Mouse (Mus musculus) midbrain, embryonic 13.5 days (tissue): ENCODE data around the gene Dok1. TPM values are rescaled to one million over a fixed set of nuclear protein-coding genes. Genes with fewer than 3 reads are reported as not detected.

Experiments used
- ATAC-seq: fragments of 200-750 bp; cut with Nextera tagmentation; 2 replicates; pipeline ENCODE4 v1.8.0; 2017; ENCODE audit warnings: mild to moderate bottlenecking, moderate TSS enrichment, moderate library complexity
- H3K27ac ChIP-seq: fragments of 300-500 bp; sonication (generic); 2 replicates; pipeline ENCODE4 v1.5.1; 2015; ENCODE audit warnings: inconsistent platforms, mild to moderate bottlenecking, moderate library complexity
- H3K27me3 ChIP-seq: fragments of 300-500 bp; sonication (generic); 2 replicates; pipeline ENCODE4 v1.6.1; 2015; ENCODE audit warnings: mild to moderate bottlenecking, inconsistent platforms
- H3K36me3 ChIP-seq: fragments of 300-500 bp; sonication (generic); 2 replicates; pipeline ENCODE4 v1.6.1; 2015; ENCODE audit warnings: mild to moderate bottlenecking, inconsistent platforms
- H3K4me1 ChIP-seq: fragments of 300-500 bp; sonication (generic); replicated peaks from 2 replicates; pipeline ENCODE4 v1.6.1; 2015; ENCODE audit warnings: inconsistent platforms
- H3K4me2 ChIP-seq: fragments of 300-500 bp; sonication (generic); replicated peaks from 2 replicates; pipeline ENCODE4 v1.6.1; 2015; ENCODE audit warnings: moderate library complexity, mild to moderate bottlenecking, inconsistent platforms
- H3K4me3 ChIP-seq: fragments of 300-500 bp; sonication (generic); replicated peaks from 2 replicates; pipeline ENCODE4 v1.5.1; 2015; ENCODE audit warnings: mild to moderate bottlenecking, inconsistent platforms
- H3K9ac ChIP-seq: fragments of 300-500 bp; sonication (generic); replicated peaks from 2 replicates; pipeline ENCODE4 v1.6.1; 2015; ENCODE audit warnings: mild to moderate bottlenecking, inconsistent platforms
- H3K9me3 ChIP-seq: fragments of 300-500 bp; sonication (generic); 2 replicates; pipeline ENCODE4 v1.6.1; 2016; ENCODE audit warnings: mild to moderate bottlenecking, inconsistent platforms
- WGBS: fragments of 180-500 bp; shearing (Covaris S2); methylation state at CpG from one replicate; pipeline ENCODE4 v1.1.7; 2015; 5-methylcytosine and 5-hydroxymethylcytosine counted together
- polyA plus RNA-seq: library from polyadenylated mRNA; unstranded; fragments of >200 nt; fragmentation: Nextera tagmentation; extraction: Ambion mirVana; gene quantifications from 2 replicates; pipeline ENCODE4 v1.2.1, GENCODE M21; 2015

Dok1 gene
- polyA plus RNA-seq, 1 experiment from 2014 or later, result 4.1 TPM

DNA sequence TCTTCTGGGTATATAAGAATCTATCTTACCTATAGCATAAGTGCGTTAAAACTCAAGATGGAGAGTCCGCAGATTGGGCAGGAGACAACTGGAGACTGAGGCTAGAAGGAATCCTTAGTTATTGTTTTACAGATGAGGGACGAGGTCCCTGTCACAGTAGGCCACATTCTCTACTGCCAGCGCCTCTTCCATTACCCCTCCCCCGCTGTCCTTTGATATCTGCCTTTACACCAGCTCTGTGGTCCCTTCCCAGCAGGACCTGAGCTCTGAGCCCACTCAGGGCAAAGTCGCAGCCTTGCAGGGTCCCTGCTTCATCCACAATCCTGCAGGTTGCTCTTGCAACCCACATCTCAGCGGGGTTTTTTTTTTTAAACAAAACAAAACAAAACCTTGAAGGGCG lies 35.0 kb upstream of the Dok1 start:
- Histone ChIP-seq H3K9ac (no peak overlapping the region), H3K4me2 (peak overlapping the region; percentile 26; the same call in 1 of the 2 replicates), H3K27me3 (peaks cover 100% of the 10 kb centered on the region), H3K4me1 (peaks cover 25% of the 10 kb centered on the region), H3K4me3 (0 out of 2 replicates have a peak overlapping the region, but pooled peaks have one; percentile 14), H3K27ac (no peak overlapping the region), H3K36me3 (no peaks in the 10 kb centered on the region), H3K9me3 (no peaks in the 10 kb centered on the region)
- WGBS, result 3% methylated on average over 8 of the region's 8 CpGs
- no peak for ATAC-seq

DNA sequence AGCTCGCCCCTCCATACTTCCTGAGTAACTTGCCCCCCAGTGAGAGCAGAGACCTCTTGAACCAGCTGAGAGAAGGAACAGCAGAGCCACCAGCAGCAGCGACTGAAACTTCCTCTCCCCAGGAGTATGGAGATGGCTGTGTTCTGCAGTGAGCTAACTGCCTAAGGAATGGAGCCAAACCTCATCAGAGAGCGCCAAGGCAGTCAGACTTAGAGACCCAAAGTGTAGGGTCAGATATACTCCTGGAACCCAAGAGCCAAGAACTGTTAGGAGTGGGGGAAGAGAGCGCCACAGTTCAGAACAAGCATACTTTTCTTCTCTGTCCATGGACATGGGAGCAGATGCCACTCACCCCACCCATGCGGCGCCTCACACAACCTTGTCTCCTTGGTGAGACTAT lies 33.2 kb upstream of the Dok1 start:
- no peak for ATAC-seq
- peaks cover 100% of the 10 kb centered on the region for H3K27me3 ChIP-seq
- 22% methylated on average over 6 of the region's 6 CpGs for WGBS
- H3K27ac ChIP-seq, result no peak overlapping the region
- H3K9ac ChIP-seq, result no peak overlapping the region
- H3K4me3 ChIP-seq, result no peak overlapping the region
- no peak overlapping the region for H3K4me2 ChIP-seq
- peaks cover 24% of the 10 kb centered on the region for H3K4me1 ChIP-seq
- H3K36me3 ChIP-seq, result no peaks in the 10 kb centered on the region
- no peaks in the 10 kb centered on the region for H3K9me3 ChIP-seq

DNA sequence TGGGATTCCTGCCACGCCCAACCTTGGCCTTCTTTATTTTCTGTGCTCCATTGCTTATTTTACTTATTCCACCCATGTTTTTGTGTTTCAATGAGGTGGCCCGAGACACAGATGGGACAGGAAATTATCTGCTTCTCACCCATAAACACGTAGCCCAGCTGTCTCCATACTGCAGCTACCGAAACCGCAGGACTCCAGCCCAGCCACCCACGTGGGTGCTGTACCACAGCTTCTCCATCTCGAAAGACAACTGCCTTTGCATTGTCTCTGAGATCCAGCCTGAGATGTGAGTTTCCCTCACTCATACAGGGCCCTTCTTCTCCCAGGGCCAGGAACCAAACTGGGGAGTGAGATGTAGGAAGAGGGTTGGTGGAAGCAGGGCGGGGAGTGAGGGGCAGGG lies 32.7 kb upstream of the Dok1 start:
- peaks cover 100% of the 10 kb centered on the region for H3K27me3 ChIP-seq
- H3K36me3 ChIP-seq, result no peaks in the 10 kb centered on the region
- 38% methylated on average over 8 of the region's 8 CpGs for WGBS
- no peak overlapping the region for H3K4me2 ChIP-seq
- no peak overlapping the region for H3K9ac ChIP-seq
- peaks cover 19% of the 10 kb centered on the region for H3K4me1 ChIP-seq
- no peaks in the 10 kb centered on the region for H3K9me3 ChIP-seq
- ATAC-seq, result no peak
- no peak overlapping the region for H3K4me3 ChIP-seq
- H3K27ac ChIP-seq, result no peak overlapping the region

DNA sequence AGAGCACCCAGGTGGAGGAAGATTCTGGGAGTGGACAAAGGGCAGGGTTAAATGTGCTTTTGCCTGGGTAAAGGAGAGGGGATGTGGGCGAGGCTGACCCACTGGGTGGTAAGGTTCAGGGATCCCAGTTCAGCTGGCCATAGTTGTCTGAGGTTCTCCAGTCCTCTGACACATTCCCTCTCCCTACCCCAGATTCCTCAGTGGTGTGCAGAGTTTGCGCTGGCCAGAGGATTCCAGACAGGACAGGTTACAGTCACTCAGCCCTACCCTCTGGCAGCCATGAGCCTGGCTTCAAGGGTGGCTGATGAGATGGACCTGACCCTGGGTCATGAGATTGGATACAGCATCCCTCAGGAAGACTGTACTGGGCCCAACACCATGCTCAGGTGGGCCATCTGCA lies 25.5 kb upstream of the Dok1 start:
- no peak for ATAC-seq
- H3K4me3 ChIP-seq, result no peak overlapping the region
- H3K36me3 ChIP-seq, result peaks cover 17% of the 10 kb centered on the region
- H3K4me1 ChIP-seq, result peaks cover 14% of the 10 kb centered on the region
- H3K27me3 ChIP-seq, result peaks cover 45% of the 10 kb centered on the region
- no peak overlapping the region for H3K27ac ChIP-seq
- H3K4me2 ChIP-seq, result no peak overlapping the region
- H3K9me3 ChIP-seq, result no peaks in the 10 kb centered on the region
- H3K9ac ChIP-seq, result no peak overlapping the region
- WGBS, result 87% methylated on average over 2 of the region's 2 CpGs

DNA sequence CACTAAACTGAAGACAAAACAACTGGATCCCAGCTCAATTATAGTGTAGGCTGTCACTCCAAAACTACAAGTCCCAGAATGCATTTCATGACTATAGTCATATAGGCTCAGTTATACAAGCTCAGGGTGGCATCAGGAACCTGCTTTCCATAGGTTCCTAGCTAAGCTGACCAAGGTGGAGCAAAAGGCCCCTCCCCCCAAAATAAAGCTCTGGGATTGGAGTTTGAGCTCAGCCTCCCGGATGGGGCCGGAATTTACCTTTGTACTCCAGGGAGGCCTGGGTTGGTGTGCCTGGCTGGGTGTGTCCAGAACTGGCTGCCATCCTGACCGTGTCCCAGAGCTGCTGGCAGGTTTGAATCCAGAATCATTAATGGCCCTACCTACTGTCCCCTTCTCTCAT lies 24.5 kb upstream of the Dok1 start, which contains the start of gene Dqx1:
Gene Dqx1, plus strand, starts transcription at position 55 of the 400 bp plus-strand sequence.
- Histone ChIP-seq H3K4me1 (peaks cover 23% of the 10 kb centered on the region), H3K9ac (no peak within 1 kb of the TSS; the same call in 1 of the 2 replicates), H3K36me3 (peaks cover 17% of the 10 kb centered on the region), H3K4me3 (no peak within 1 kb of the TSS), H3K4me2 (no peak within 1 kb of the TSS), H3K27me3 (peaks cover 35% of the 10 kb centered on the region), H3K9me3 (no peaks in the 10 kb centered on the region), H3K27ac (no peak within 1 kb of the TSS)
- WGBS, result 57% methylated on average over 3 of the region's 3 CpGs
- ATAC-seq, result no peak

DNA sequence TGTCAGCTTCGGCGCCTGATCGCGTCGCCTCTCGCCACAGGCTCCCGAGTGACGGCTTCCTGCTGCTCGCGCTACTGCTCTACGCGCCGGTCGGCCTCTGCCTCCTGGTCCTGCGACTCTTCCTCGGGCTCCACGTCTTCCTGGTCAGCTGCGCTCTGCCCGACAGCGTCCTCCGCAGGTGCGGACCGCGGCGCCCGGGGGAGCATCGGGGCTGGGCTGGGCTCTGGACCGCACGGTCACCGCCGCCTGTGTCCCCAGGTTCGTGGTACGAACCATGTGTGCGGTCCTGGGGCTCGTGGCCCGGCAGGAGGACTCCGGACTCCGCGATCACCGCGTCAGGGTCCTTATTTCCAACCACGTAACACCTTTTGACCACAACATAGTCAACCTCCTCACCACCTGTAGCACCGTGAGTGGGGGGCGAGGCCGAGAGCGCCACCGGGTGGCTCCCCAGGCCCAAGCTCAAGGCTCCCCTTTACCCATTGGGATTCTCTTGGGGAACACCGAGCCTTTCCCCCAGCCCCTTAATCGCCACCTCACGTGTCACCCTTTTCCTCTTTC lies 21.7 kb upstream of the Dok1 start, which contains the start of gene Htra2:
Gene Htra2, minus strand, starts transcription at position 403 of the 561 bp plus-strand sequence.
- H3K4me1 ChIP-seq, result peaks cover 29% of the 10 kb centered on the region
- H3K36me3 ChIP-seq, result peaks cover 30% of the 10 kb centered on the region
- peak within 1 kb of the TSS; percentile 89 for H3K27ac ChIP-seq
- H3K27me3 ChIP-seq, result peaks cover 7% of the 10 kb centered on the region
- peak within 1 kb of the TSS; percentile 93 for H3K9ac ChIP-seq
- ATAC-seq, result peak; percentile 67; the same call in 1 of the 2 replicates
- whole genome bisulfite sequencing, result 2% methylated on average over 50 of the region's 50 CpGs
- peak within 1 kb of the TSS; percentile 99 for H3K4me3 ChIP-seq
- H3K4me2 ChIP-seq, result peak within 1 kb of the TSS; percentile 79
- no peaks in the 10 kb centered on the region for H3K9me3 ChIP-seq

DNA sequence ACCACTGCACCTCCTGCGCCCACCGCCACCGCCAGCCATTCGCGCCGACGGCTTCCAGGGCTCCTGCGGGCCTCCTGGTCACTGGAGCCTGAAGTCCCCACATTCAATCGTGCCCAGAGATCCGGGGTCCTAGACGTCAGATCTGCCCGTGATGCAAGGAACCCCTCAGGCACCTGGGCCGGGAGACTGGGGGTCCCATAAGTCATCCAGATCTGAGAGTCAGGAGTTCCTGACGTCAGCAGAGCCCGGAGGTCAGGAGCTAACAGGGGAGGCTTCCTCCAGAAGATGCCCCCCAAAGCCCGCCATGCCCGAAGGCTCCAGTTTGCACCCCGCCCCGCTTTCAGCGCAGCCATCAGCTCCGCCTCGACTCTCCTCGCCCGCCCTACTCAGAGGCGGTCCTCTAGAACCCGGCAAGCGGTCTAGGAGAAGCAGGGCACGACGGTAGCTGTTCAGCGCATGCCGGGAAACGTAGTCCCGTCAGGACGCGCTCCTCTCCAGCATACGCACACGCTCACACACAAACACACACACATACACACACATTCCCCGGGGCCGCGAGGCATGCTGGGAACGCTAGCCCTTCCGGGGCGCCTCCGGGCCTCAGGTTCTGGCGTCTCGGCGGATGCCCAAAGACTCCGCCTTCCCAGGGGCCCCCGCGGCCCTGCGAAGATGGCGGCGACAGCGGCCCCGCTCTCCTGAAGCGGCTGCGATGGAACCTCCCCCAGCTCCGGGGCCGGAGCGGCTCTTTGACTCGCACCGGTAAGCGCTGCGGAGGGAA lies 21.0 kb upstream of the Dok1 start, which contains the start of gene Aup1:
Gene Aup1, plus strand, starts transcription at position 448 of the 778 bp plus-strand sequence.
- Histone ChIP-seq H3K36me3 (peaks cover 30% of the 10 kb centered on the region), H3K9me3 (no peaks in the 10 kb centered on the region), H3K27ac (peak within 1 kb of the TSS; percentile 89), H3K9ac (peak within 1 kb of the TSS; percentile 93), H3K4me2 (peak within 1 kb of the TSS; percentile 79), H3K4me1 (peaks cover 29% of the 10 kb centered on the region), H3K27me3 (peaks cover 2% of the 10 kb centered on the region), H3K4me3 (peak within 1 kb of the TSS; percentile 99)
- under 1% methylated on average over 64 of the region's 64 CpGs for WGBS
- ATAC-seq, result peak; percentile 99

DNA sequence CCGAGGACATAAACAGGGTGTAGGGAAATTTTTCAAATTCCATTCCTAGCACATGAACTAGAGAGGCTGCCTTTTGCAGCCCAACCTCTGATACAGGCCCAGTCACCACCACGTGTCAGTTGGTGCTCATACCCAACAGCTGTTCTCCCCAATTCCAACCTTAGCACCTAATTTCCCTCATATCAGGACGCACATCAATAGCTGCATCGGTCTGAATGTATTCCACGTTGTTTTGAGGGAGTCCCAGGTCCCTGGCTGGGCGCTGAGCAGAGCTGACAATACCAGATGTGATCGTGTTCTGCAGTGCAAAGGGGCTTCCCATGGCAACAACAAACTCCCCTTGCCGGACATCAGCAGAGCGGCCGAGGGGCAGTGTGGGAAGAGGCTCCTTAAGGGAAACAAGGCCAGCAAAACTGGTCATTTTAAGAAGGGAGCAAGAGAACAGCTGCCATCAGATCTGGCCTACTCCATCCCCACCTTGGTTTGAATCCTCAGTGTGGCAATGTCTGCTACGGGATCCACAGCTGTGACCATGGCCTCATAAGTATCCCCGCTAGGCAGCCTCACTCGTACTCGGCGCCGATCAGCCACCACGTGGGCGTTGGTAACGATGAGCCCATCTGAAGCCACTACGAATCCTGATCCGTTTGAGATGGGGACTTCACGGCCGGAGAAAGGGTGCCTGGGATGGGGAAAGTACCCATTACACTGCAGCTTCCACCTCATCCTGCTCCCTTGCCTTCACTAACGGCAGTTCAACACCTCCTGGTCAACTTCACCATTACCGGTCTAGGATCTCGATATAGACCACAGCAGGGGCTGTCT lies 20.1 kb upstream of the Dok1 start:
- WGBS, result 3% methylated on average over 26 of the region's 26 CpGs
- Histone ChIP-seq H3K9ac (peak overlapping the region; percentile 93), H3K36me3 (peaks cover 30% of the 10 kb centered on the region), H3K27ac (peak overlapping the region; percentile 89), H3K4me2 (peak overlapping the region; percentile 79), H3K4me3 (peak overlapping the region; percentile 99), H3K9me3 (no peaks in the 10 kb centered on the region), H3K27me3 (no peaks in the 10 kb centered on the region; the same call in 1 of the 2 replicates), H3K4me1 (peaks cover 29% of the 10 kb centered on the region)
- ATAC-seq, result peak; percentile 3; the same call in 1 of the 2 replicates

DNA sequence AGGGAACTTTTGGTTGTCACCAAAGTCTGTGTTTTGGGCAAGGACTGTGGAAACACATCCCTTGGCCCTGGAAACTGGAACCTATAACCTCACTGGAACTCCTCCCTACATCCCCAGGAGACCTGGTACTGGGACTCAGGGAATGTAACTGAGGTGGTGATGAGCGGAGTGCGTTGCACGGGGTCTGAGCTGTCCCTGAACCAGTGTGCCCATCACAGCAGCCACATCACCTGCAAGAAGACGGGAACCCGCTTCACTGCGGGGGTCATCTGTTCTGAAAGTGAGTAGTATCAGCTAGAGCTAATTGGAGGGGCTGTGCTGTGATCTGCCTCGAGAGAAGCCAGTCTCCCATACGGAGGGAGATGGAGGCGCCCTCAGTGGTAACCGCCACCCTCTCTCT lies 16.1 kb upstream of the Dok1 start:
- Histone ChIP-seq H3K36me3 (peaks cover 13% of the 10 kb centered on the region), H3K9me3 (no peaks in the 10 kb centered on the region), H3K4me3 (no peak overlapping the region), H3K27me3 (no peaks in the 10 kb centered on the region), H3K27ac (no peak overlapping the region), H3K9ac (no peak overlapping the region), H3K4me2 (no peak overlapping the region), H3K4me1 (peaks cover 15% of the 10 kb centered on the region)
- ATAC-seq, result no peak
- 80% methylated on average over 10 of the region's 10 CpGs for WGBS

DNA sequence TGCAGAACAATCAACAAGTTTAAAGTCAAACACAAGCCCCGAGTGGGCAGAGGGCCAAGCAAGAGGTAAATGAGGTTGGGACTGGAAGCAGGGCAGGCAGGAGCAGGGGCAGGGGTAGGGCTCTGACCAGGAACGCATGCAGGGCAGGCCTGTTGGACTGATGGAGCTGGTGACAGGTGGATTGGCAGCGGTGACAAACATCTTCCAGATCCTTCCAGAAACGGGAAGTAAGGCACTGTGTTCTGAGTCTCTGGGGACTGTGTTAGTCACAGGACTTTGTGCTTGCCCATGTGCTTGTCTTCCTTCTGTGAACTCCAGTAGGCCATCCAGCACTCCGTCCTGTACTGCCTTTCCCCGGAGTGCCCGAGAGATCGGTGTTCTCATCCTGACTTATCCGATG lies 11.5 kb upstream of the Dok1 start:
- WGBS, result 84% methylated on average over 9 of the region's 9 CpGs
- no peak overlapping the region for H3K4me2 ChIP-seq
- ATAC-seq, result no peak

DNA sequence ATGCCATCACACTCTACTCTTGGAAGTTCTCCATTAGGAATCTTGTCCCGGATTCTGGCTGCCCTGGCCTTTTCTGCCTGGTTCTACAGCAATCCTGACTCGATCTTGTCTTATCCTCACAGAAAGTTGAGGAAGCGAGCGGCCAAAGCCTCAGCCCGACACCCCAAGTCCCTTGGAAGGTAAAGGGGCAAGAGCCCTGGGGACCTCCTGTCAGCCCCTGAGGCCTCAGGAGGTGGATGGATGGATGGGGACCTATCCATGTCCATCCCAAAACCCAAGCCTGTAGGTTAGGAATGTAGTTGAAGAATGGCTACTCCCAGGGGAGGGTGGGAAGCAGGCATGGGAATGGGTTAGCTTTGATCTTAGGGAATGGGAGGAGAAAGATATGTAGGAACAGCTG lies 10.7 kb upstream of the Dok1 start:
- no peaks in the 10 kb centered on the region for H3K36me3 ChIP-seq
- no peak overlapping the region for H3K27ac ChIP-seq
- H3K4me3 ChIP-seq, result no peak overlapping the region
- H3K9me3 ChIP-seq, result no peaks in the 10 kb centered on the region
- 92% methylated on average over 5 of the region's 5 CpGs for WGBS
- H3K9ac ChIP-seq, result no peak overlapping the region
- H3K4me1 ChIP-seq, result no peaks in the 10 kb centered on the region
- ATAC-seq, result no peak
- no peak overlapping the region for H3K4me2 ChIP-seq
- no peaks in the 10 kb centered on the region; the same call in 1 of the 2 replicates for H3K27me3 ChIP-seq

More for the DNA sequence above, 11.5 kb upstream of the Dok1 start:
- H3K27ac ChIP-seq, result no peak overlapping the region
- no peak overlapping the region for H3K4me3 ChIP-seq
- H3K36me3 ChIP-seq, result no peaks in the 10 kb centered on the region
- H3K9me3 ChIP-seq, result no peaks in the 10 kb centered on the region
- no peak overlapping the region for H3K9ac ChIP-seq
- H3K4me1 ChIP-seq, result no peaks in the 10 kb centered on the region
- no peaks in the 10 kb centered on the region; the same call in 1 of the 2 replicates for H3K27me3 ChIP-seq
